9 mouse cellular contexts compared by ENCODE assay signal in the genomic region with DNA sequence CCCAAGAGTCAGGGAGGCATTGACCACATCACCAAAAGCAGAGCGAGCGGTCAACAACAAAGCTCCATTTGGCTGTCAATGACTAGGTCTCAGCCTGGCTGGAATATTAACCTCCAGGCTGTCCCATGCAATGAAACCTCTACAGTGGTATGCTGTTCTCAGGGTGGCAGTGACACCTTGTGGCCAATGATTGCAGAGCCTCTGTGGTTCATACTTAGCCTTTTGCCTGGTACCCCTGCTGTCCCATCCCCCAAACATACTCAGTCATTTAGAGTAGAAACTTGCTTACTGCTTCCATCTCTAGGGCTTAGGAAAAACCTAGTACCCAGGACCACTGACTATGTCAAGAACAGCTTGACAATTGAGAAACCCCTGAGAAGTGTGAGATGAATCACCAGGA. TPM values are rescaled to one million over a fixed set of nuclear protein-coding genes. Genes with fewer than 3 reads are reported as not detected.
DNase-seq lines count a peak whose midpoint lies in the region; ATAC-seq and TF ChIP-seq lines count a peak whose summit lies in the region.
"Had no signal": no experiment of that assay in that cellular context is flagged by ENCODE, and none has a peak within 500 bp of the region (broad histone marks: within the 10 kb centered on the region; RNA-seq: fewer than 3 reads in every experiment).

No protein-coding gene starts in this region.

- H3K27ac ChIP-seq in CH12.LX (ENCODE audit: insufficient read depth, low read depth) = no peak overlapping the region
- H3K27ac ChIP-seq in bone marrow macrophage, adult 2 months (ENCODE audit: insufficient read depth, low read depth, low read length) = no peak overlapping the region
- no peak overlapping the region for H3K27ac ChIP-seq in heart, embryonic 16.5 days (ENCODE audit: low read length)

- H3K9ac ChIP-seq in CH12.LX (ENCODE audit: insufficient read depth, low read depth) = no peak overlapping the region
- no peak overlapping the region for H3K9ac ChIP-seq in heart, embryonic 16.5 days (ENCODE audit: low read length)

- TF ChIP-seq CTCF in CH12.LX (conservative IDR thresholded peaks at IDR 0.05 in 1 of 2, IDR thresholded peaks at IDR 0.05 in 1 of 2; ENCODE audit: low read depth in 2 of 2, low read length in 2 of 2) = peak; percentile 53 to 92
- peak; percentile 64 for TF ChIP-seq CTCF in bone marrow macrophage, adult 2 months (IDR thresholded peaks at IDR 0.05; ENCODE audit: low read depth, low read length)
- peak; percentile 85 for TF ChIP-seq CTCF in lung, adult 2 months (IDR thresholded peaks at IDR 0.05; ENCODE audit: insufficient read depth, low read length)

- in situ Hi-C loops in CH12.LX (cut with MboI; ENCODE audit: low pct_ligation_motif_present, low pct_unique_long_range_greater_than_20kb, low sequenced_read_pairs) = loop anchor here (10.0 to 25.0 kb wide), 2 partner anchors 213 to 331 kb away; no protein-coding TSS in a partner anchor

- ATAC-seq in heart, embryonic 16.5 days (replicated peaks; ENCODE audit: extremely low read depth, insufficient read depth, low FRiP score) = 0 out of 2 replicates have a peak, but pooled peaks have one; percentile 56

- H3K27me3 ChIP-seq in CH12.LX (replicated peaks) = no peaks in the 10 kb centered on the region
- H3K27me3 ChIP-seq in heart, embryonic 16.5 days (ENCODE audit: control insufficient read depth, insufficient read depth, low read length) = peaks cover 15% of the 10 kb centered on the region

- no peak for TF ChIP-seq POLR2A in CH12.LX (IDR thresholded peaks at IDR 0.05; ENCODE audit: low read depth, low read length)
- TF ChIP-seq POLR2A in bone marrow macrophage, adult 2 months (IDR thresholded peaks at IDR 0.05; ENCODE audit: borderline replicate concordance, low read depth, low read length) = no peak
- no peak for TF ChIP-seq POLR2A in lung, adult 2 months (IDR thresholded peaks at IDR 0.05; ENCODE audit: borderline replicate concordance, extremely low read depth, low read depth, low read length)

- H3K9me3 ChIP-seq in CH12.LX (replicated peaks; ENCODE audit: low read length) = no peaks in the 10 kb centered on the region
- H3K9me3 ChIP-seq in heart, embryonic 16.5 days (replicated peaks; ENCODE audit: control insufficient read depth, low read length) = no peaks in the 10 kb centered on the region

- no peaks in the 10 kb centered on the region for H3K79me2 ChIP-seq in CH12.LX (replicated peaks; ENCODE audit: control insufficient read depth, extremely low read depth, insufficient read depth, poor library complexity, severe bottlenecking)

- no peak overlapping the region for H3K4me2 ChIP-seq in CH12.LX (ENCODE audit: insufficient read depth, low read depth, poor library complexity, severe bottlenecking)
- H3K4me2 ChIP-seq in heart, embryonic 16.5 days (ENCODE audit: low read depth, low read length) = no peak overlapping the region

- H3K4me3 ChIP-seq in CH12.LX (replicated peaks in 1 of 3; ENCODE audit: low read depth in 2 of 3, low read length in 2 of 3, poor library complexity in 1 of 3) = no peak overlapping the region
- H3K4me3 ChIP-seq in bone marrow macrophage, adult 2 months (ENCODE audit: insufficient read depth, low read length) = no peak overlapping the region
- no peak overlapping the region for H3K4me3 ChIP-seq in heart, embryonic 16.5 days (ENCODE audit: low read length)
- no peak overlapping the region for H3K4me3 ChIP-seq in lung, adult 2 months (replicated peaks; ENCODE audit: extremely low read depth, low read depth, low read length)
- H3K4me3 ChIP-seq: erythroblast, embryonic 14.5 days had no signal

- peak; percentile 86 for TF ChIP-seq RAD21 in CH12.LX (IDR thresholded peaks at IDR 0.05; ENCODE audit: low read depth, low read length)

- WGBS in heart, embryonic 16.5 days = 41% methylated on average over 2 of the region's 2 CpGs
- WGBS in lung, adult 2 months = 51% methylated on average over 2 of the region's 2 CpGs

- peaks cover 0 to 14% of the 10 kb centered on the region in 2 experiments for H3K36me3 ChIP-seq in CH12.LX (replicated peaks in 1 of 2; ENCODE audit: control insufficient read depth in 1 of 2, insufficient read depth in 1 of 2, low read length in 1 of 2)
- no peaks in the 10 kb centered on the region for H3K36me3 ChIP-seq in heart, embryonic 16.5 days (ENCODE audit: control insufficient read depth, insufficient read depth)

- dilution Hi-C loops in CH12.LX (cut with MboI; ENCODE audit: extremely low pct_ligation_motif_present, extremely low pct_unique_long_range_greater_than_20kb, low sequenced_read_pairs) = no loop called here

- DNase-seq in CH12.LX (ENCODE audit: extremely low read depth) = peak; percentile 64
- peak; percentile 60 for DNase-seq in fibroblast of lung, adult 2 months (ENCODE audit: low read depth)
- DNase-seq in kidney, postnatal 14 days = peak; percentile 81
- peak; percentile 59 for DNase-seq in lung, adult 2 months
- DNase-seq in ovary, postnatal 10 days (ENCODE audit: low spot score) = peak; percentile 15
- DNase-seq in urinary bladder, postnatal 14 days (ENCODE audit: low spot score) = peak; percentile 79

- TF ChIP-seq EP300 in CH12.LX (IDR thresholded peaks at IDR 0.05; ENCODE audit: low read length) = no peak

- peaks cover 0 to 6% of the 10 kb centered on the region in 2 experiments; a peak in 2 of 4 replicates for H3K4me1 ChIP-seq in CH12.LX (ENCODE audit: control insufficient read depth in 1 of 2, insufficient read depth in 2 of 2)
- H3K4me1 ChIP-seq in bone marrow macrophage, adult 2 months (ENCODE audit: control insufficient read depth, insufficient read depth, low read length) = peaks cover 28% of the 10 kb centered on the region
- H3K4me1 ChIP-seq in heart, embryonic 16.5 days (ENCODE audit: control insufficient read depth, insufficient read depth, low read length) = peaks cover 10% of the 10 kb centered on the region
- H3K4me1 ChIP-seq in lung, adult 2 months (ENCODE audit: control insufficient read depth, insufficient read depth, low read length) = no peaks in the 10 kb centered on the region

TF ChIP-seq in CH12.LX, 34 proteins besides CTCF, POLR2A, EP300 and RAD21:
- TF ChIP-seq UBTF (IDR thresholded peaks at IDR 0.05; ENCODE audit: low read depth, low read length) (no peak), POLR2AphosphoS2 (IDR thresholded peaks at IDR 0.05; ENCODE audit: low read depth, low read length) (no peak), TCF12 (IDR thresholded peaks at IDR 0.05; ENCODE audit: low read depth, low read length) (no peak), ETS1 (conservative IDR thresholded peaks at IDR 0.05; ENCODE audit: low read depth, low read length) (no peak), BHLHE40 (IDR thresholded peaks at IDR 0.05; ENCODE audit: low read depth, low read length) (no peak), MEF2A (IDR thresholded peaks at IDR 0.05; ENCODE audit: borderline replicate concordance, low read depth, low read length) (no peak), ZKSCAN1 (IDR thresholded peaks at IDR 0.05; ENCODE audit: borderline replicate concordance, low read depth, low read length) (no peak), SIN3A (IDR thresholded peaks at IDR 0.05; ENCODE audit: low read length) (no peak), MAZ (IDR thresholded peaks at IDR 0.05; ENCODE audit: low read depth, low read length) (no peak), PAX5 (IDR thresholded peaks at IDR 0.05; ENCODE audit: low read length) (no peak), SMC3 (IDR thresholded peaks at IDR 0.05; ENCODE audit: low read depth, low read length) (peak; percentile 89), USF1 (IDR thresholded peaks at IDR 0.05; ENCODE audit: low read depth, low read length) (no peak), MAFK (IDR thresholded peaks at IDR 0.05; ENCODE audit: insufficient replicate concordance, low read length) (no peak), ZNF384 (IDR thresholded peaks at IDR 0.05; ENCODE audit: low read depth, low read length) (no peak), CHD2 (IDR thresholded peaks at IDR 0.05; ENCODE audit: low read length) (peak; percentile 65), ZMIZ1 (IDR thresholded peaks at IDR 0.05; ENCODE audit: low read depth, low read length) (no peak), IRF4 (IDR thresholded peaks at IDR 0.05; ENCODE audit: low read depth, low read length) (0 out of 2 replicates have a peak, but pooled peaks have one; percentile 21), TBP (conservative IDR thresholded peaks at IDR 0.05; ENCODE audit: low read depth, low read length) (no peak), KAT2A (IDR thresholded peaks at IDR 0.05; ENCODE audit: insufficient replicate concordance, low read length) (no peak), GABPA (IDR thresholded peaks at IDR 0.05; ENCODE audit: insufficient replicate concordance, low read depth, low read length) (no peak), JUN (IDR thresholded peaks at IDR 0.05; ENCODE audit: insufficient read depth, low read depth, low read length) (no peak), MAX (IDR thresholded peaks at IDR 0.05; ENCODE audit: low read length) (no peak), RCOR1 (conservative IDR thresholded peaks at IDR 0.05; ENCODE audit: low read depth, low read length) (no peak), CHD1 (IDR thresholded peaks at IDR 0.05; ENCODE audit: low read depth, low read length) (no peak), NELFE (IDR thresholded peaks at IDR 0.05; ENCODE audit: low read depth, low read length) (no peak), JUND (conservative IDR thresholded peaks at IDR 0.05; ENCODE audit: low read depth, low read length) (0 out of 2 replicates have a peak, but pooled peaks have one; percentile 14), ZC3H11A (IDR thresholded peaks at IDR 0.05; ENCODE audit: low read depth, low read length) (no peak), USF2 (conservative IDR thresholded peaks at IDR 0.05; ENCODE audit: low read depth, low read length) (no peak)

RNA-seq across cellular contexts. Expression of gene Timp4, which starts 15.9 kb away (rescaled TPM):
- total RNA-seq in CH12.LX (2012; rRNA removed) (not detected in 2 replicates), CH12.LX (2014; rRNA removed) (not detected in 2 replicates)
- 0.12 TPM in 1 of 2 replicates, not detected in the other for polyA plus RNA-seq in CH12.LX (2012; ENCODE audit: insufficient read length, low read depth)
- not detected in 2 replicates for polyA plus RNA-seq in bone marrow macrophage, adult 2 months (2012; ENCODE audit: insufficient read depth, insufficient read length, missing spikeins)
- 1.1 and 1.3 TPM in 2 replicates for polyA plus RNA-seq in heart, embryonic 16.5 days (2015; fragmentation: Nextera tagmentation; extraction: Ambion mirVana)
- polyA plus RNA-seq in lung, adult 2 months (2012; rRNA removed) = 3.1 and 4.0 TPM in 2 replicates
- polyA plus RNA-seq: erythroblast, embryonic 14.5 days had no signal

RNA-seq across cellular contexts. Expression of gene Gm17482, which starts 40.8 kb away (rescaled TPM):
- not detected in 2 replicates for total RNA-seq in CH12.LX (2012; rRNA removed)
- total RNA-seq in CH12.LX (2014; rRNA removed) = not detected in 2 replicates
- polyA plus RNA-seq in CH12.LX (2012; ENCODE audit: insufficient read length, low read depth) = not detected in 2 replicates
- not detected in 2 replicates for polyA plus RNA-seq in bone marrow macrophage, adult 2 months (2012; ENCODE audit: insufficient read depth, insufficient read length, missing spikeins)
- not detected in 2 replicates for polyA plus RNA-seq in heart, embryonic 16.5 days (2015; fragmentation: Nextera tagmentation; extraction: Ambion mirVana)
- polyA plus RNA-seq in lung, adult 2 months (2012; rRNA removed) = not detected in 2 replicates
- polyA plus RNA-seq: erythroblast, embryonic 14.5 days had no signal

Comparison
In these comparisons a context has a peak if more than half of its experiments do, and no peak if none do; other contexts are left out.
1. DNase-seq: peak in every context shown above with its lines; median percentile 81 in kidney, postnatal 14 days; 79 in urinary bladder, postnatal 14 days; 64 in CH12.LX; 60 in fibroblast of lung, adult 2 months; 59 in lung, adult 2 months; 15 in ovary, postnatal 10 days.